Mouse (Mus musculus): ENCODE results near the gene Gm29776.

Gene Gm29776

DNA sequence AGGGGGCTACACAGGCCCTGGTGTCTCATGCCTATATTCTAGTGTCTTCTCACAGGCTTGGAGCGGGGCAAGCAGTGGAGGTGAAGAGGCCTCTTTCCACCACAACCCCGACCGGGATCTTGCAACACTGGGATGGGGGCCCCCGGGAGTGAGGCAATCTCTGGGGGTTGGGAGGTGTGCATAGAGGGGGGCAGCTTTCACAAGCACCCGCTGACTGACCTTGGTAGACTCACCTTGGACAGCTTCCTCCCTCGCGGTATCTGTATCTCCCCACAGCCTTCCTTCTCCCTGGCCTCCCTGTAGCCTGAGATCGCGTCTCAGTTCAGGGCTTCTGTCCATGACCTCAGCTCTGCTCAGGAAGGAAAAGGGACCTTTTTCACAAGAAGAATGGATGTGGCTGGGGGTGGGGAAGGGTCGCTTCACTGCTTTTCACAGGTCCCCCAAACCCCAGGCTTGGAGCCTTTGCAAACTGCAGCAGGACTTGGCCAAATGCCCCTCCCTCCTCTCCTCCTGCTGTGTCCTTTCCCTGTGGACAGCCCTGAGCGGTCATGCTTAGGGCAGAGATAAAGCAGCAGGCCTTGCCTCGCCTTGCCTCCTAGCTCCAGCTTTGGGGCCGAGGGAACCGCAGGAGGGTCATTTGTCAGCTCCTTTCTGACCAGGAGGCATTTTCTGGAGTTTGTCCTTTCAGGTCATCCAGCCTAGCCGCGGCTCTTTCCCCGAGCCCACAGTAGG is 8.1 kb upstream of the Gm29776 start:
- no peak for DNase-seq

DNA sequence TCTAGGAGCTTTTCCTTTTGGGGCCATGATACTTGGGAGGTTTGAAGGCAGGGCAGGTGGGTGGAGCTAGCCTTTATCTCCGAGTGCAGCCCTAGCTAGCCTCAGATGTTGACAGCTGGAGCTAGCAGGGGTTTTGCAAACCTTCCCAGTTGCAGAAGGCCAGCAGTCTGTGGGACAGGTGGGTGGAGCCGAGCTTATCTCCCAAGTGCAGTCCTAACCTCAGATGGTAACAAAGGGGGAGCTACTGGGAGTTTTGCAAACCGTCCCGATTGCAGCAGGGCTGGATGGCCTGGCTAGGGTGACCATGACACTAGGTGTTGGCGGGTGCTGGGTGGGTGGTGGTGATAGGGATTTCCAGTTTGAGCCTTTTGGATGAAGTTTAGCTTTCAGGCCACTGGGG is 7.2 kb upstream of the Gm29776 start:
- no peak for DNase-seq

DNA sequence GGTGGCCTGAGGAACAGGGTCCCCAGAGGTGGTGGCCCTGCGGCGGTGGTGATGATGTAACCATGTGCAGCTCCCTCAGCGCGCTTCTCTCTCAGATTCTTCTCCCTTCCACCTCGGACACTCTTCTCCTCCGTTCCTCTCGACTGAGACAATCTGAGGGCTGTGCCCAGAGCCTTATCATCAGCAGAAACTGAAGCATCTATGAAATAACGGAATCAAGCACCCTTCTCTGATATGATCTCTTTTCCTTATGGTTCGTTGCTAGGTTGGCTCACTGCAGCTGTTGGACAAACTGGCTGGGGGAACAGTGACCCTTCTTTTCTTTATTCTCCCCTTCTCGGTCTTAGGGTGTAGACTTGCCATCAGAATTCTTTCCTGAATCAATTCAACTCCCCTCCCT is 4.6 kb upstream of the Gm29776 start:
- no peak for DNase-seq

DNA sequence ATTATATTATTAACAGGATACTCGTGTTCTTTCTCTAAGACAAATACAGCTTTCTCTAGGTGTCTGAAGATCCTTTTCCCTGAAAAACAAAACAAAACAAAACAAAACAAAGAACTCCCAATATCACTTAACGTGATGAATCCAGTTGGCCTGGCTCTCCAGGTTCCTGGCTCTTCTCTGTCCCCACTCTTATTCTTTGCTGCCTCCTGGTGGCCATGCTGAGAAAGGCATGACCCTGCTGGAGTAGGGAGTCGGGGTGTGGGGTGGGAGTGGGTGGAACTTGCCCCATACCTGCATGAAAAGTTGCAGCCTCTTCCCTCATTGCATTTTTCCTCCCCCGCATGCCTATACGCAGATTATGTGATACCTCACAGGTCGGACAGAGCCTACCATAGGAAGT is 2.7 kb upstream of the Gm29776 start:
- peak; percentile 67 for DNase-seq

DNA sequence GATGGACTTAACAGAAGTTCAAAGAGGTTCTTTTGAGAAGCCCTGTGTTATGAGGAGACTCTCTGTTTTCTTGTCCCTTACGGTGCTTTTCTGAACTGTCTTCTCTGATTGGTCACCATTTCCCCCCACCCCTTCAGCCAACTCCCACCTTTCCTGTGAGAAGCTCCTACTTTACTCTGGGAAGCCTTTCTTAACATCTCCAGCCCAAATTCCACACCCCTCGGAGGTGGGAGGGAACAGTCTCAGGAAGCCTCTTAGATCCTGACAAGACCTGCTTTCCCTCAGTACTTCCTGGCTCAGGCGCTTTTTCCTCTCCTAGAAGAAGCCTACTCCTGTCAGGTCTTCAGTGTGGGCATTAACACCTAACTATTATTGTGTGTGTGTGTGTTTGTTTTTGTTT is 953 bp upstream of the Gm29776 start:
- DNase-seq = no peak

DNA sequence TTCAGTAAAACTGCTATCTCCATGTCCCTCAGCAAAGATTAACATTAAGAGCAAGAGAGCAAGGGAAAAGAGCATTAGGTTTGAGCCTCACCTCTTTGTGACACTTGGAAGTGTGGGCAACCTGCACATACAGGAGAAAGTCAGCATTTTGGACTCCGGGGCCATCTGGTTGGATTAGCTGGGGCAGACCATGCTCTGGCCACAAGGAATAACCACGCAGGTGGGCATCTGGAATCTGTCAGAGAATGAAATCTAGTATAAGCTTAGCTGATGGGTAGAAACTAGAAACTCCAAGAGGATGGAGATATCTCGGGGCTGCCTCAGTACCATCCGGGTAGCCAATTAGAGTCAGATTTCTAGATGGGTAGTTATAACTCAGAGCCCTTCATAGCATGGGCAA is 1.9 kb downstream of the Gm29776 start:
- DNase-seq = no peak

DNA sequence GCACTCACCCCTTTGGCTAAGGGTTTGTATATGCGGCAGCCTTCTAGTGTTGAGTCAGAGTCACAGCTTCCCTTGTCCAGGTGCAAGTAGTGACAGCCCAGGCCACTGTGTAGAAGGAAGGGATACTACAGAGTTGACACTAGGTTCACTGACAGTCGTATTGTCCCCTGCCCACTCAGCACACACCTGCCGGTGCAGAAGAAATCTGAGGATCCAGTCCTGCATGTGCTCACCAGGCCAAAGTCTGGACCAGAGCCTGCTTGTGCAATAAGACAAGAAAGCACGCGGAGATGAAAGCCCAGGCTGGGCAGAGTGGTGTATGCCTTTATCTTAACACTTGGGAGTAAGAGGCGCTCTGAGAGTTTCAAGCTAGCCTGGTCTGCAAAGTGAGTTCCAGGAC is 3.6 kb downstream of the Gm29776 start:
- no peak for DNase-seq

DNA sequence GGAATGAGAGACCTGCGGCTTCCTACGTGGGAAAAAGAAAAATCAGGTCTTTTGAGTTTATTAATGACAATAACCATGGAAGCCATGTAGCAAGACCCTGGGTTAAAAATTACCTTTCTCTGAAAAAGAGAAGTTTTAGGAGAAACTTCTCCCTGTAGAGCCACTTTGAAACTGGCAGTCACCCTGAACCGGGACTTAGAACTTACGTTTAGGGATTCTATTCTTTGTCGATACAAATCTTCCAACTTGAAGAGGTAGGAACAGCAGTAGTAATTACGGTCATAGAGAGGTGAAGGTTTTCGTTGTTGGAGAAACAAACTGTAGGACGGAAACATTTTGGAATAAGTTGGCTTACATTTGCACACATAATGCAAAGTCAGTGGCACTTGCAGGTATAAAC is 11.4 kb downstream of the Gm29776 start:
- DNase-seq = no peak

DNA sequence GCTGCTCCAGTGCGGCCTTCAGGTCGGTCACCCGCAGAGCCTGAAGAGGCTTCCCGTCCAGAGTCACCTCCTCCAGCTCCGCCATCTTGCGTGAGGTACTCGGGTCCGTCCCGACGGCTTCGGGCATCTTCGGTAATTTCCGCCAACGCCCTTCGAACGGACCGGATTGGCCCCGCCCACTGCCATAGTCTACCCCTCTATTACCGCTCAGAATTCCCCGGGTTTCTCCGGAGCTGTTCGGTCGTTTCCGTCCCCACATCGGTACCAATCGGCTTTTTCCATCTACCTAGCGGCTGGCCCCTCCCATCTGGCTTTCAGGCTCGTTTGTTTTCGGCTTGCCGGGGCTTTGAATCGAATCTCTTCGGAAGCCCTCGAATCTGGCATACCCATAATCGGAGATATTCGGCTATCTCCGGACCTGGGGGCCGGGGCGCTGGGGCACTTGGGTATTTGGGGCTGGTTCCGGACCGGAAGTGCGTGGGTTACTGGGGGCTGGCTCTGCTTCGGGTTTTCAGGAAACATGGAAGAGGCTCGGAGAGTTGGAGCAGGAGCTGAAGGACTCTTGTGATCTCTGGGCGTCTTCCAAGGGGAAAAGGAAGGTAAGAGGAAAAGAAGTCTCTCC is 12.0 kb downstream of the Gm29776 start, which contains the start of gene Acin1:
Gene Acin1, minus strand, starts transcription at position 410 of the 622 bp plus-strand sequence.
- DNase-seq = peak; percentile 100

DNA sequence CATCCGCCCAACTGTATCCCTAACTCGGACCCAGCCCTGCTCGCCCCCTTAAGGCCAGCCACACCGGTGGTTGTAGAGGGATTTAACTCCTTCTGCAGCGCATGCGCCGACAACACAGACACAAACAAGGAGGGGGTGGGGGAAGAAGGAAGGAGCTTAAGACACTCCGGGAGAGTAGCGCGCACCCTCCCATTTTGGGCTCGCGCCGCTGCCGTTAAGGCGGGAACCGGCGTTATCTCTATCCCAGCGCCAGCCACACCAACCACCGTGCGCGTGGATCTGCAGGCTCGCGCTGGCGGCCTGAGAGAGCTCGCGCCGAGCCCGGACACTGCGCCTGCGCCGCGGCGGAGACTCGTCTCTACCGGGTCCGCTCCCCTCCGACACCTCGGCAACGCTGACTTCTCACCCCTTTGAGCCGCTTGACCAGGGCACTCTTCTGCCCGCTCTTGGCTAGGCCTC is 12.5 kb downstream of the Gm29776 start, which contains the start of gene 1700123O20Rik:
Gene 1700123O20Rik, plus strand, starts transcription at position 154 of the 459 bp plus-strand sequence.
- DNase-seq = no peak

DNA sequence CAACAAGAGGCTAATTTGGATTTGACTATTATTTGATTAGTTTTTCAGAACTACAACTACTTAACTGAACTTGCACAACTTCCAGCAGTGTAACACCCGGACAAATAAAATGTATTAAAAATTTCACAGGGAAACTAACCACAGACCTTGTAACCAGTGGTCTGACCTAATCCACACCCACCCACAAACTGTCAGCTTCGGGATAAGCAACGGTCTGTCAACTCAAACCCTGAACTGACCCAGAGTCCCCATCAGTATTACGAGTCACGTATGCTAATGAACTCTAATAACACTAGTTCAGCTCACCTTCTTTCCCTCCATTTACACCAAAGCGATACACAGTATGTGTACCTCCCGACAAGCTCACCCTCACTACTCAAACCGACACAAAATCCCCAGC is 13.2 kb downstream of the Gm29776 start:
- DNase-seq = no peak

DNA sequence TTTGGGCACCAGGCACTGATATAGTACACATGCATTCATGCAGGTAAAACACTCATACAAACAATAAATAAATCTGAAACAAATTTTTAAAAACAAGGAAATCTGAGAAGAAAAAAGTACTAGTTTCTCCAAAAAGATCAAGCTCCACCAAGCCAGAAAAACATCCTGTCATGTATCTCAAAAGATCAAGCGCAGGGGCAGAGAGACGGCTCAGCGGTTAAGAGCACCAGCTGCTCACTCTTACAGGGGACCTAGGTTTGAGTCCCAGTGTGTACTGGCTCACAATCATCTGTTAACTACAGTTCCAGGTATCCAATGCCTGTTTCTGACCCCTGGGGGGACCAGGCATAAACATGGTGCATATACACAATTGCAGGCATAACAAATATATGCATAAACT is 16.2 kb downstream of the Gm29776 start:
- no peak for DNase-seq

DNA sequence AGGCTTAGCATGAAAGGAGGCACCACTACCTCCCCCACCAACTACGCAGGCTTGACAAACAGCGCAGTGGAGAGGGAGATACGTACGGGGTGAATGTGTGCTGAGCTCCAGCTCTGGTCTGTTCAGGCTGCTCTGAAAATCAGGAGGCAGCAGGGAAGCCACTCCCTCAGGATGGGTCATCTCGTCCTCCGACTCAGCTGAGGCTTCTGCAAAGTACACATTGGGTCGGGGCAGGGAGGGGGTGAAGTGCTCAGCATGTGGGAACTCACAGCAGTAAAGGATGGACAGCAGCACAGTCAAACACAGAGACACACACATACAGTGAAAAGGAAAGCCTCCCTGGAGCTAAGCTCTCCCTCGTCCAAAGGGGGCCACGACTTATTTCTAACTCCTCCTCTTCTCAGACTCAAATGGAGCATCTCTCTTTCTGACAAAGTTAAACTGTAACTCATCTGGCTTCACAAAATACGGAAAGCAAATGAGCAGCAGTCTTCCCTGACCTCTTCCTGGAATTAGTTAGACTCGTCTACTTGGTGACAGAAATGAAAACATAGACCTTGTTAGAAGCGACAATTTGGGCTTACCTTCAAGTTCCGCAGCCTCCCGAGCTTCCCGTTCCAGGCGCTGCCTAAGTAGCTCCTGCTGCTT is 19.9 kb downstream of the Gm29776 start:
- DNase-seq = no peak

DNA sequence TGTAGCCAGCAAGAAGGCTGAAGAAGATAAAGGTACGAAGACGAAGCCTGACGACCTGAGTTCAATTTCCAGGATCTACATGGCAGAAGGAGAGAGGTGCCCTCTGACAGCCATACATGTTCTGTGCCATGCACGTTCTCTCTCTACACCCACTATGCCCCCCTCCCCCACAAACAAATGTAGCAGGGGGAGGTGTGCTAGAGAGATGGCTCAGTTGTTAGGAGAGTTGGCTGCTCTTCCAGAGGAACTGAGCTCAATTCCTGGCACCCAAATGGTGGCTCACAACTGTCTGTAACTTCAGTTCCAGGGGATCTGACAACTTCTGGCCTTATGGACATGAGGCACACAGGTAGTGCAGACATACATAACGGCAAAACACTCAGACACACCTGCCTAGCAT is 22.3 kb downstream of the Gm29776 start:
- DNase-seq = no peak

DNA sequence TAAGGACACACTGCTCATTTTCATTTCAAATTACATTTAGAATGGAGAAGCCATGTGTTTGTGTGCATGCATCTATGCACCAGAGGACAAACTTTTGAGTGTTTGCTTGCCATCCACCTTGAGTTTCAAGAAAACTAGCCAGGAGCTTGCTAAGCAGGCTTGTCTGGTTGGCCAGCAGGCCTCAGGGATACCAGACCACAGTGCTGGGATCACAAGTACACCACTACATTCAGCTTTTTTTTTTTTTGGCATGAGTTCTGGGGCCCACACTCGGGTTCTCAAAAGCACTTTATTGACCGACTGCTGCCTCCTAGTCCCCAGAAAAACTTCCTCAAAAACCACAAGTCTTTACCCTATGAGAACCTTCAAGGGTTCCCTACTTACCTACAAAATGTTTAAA is 24.3 kb downstream of the Gm29776 start:
- no peak for DNase-seq

DNA sequence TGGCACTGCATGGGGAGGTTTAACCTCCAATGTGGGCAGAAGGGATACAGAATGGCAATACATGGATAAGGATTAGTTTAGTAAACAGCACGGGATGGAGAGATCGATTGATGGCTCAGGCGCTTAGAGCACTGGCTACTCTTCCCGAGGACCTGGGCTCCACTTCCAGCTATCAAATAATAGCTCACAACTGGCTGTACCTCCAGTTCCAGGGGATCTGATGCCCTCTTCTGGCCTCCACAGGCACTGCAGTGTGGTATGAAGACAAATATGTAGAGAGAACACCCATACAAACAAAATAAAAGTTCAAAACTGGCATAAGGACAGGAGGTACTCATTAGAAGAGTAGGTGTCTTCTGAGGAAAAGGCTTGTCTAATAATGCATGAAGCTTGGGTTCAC is 29.3 kb downstream of the Gm29776 start:
- no peak for DNase-seq

DNA sequence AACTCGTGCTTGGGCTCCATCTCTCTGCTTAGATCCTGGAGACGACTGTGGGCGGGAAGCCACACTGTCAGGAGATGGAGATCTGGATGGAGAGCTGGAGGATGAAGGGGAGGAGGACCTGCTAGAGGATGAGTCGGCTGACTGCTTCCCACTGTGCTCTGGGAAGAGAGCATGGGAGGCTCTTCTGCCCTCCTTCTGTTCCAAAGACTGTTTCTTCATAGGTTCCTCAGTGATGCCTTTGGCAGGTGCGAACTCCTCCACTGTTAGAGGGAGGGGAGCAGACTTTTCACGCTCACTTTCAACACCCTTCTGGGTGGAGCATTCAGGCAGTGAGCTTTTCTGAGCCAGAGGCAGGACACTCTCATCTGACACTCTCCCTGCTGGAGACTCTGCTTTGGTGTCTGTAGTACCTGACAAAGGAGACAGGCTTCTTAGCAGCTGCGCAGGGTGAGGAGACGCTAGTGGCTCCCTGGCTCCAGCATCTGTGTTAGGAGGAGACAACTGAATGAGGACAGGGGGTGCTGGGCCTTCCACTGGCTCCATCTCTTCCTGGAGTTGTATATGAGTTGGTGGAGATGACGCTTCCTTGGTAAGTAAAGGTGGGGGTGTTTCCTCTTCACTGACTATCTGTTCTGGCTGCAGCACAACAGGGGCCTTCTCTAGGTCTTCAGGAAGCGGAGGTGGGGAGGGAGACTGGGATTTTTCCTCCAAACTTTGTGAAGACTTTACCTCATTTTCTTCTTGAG is 34.0 kb downstream of the Gm29776 start:
- DNase-seq = peak; percentile 33

DNA sequence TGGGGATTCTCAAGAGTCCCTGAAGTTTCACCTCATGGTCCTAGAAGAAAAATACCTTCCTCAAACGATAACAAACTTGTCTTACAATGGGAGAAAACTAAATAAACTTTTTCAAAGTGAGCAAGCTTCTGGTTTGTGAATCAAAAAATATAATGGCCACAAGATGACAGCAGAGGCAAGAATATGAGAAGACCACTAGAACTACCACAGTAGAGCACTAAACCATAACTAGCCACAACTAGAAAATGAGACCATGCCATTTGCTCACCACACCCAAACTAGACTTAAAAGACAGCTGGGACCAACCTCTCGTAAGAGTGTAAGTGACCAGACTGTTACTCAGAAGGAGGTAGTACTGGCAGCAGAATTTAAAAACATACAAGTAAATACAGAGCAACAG is 38.6 kb downstream of the Gm29776 start:
- no peak for DNase-seq

DNA sequence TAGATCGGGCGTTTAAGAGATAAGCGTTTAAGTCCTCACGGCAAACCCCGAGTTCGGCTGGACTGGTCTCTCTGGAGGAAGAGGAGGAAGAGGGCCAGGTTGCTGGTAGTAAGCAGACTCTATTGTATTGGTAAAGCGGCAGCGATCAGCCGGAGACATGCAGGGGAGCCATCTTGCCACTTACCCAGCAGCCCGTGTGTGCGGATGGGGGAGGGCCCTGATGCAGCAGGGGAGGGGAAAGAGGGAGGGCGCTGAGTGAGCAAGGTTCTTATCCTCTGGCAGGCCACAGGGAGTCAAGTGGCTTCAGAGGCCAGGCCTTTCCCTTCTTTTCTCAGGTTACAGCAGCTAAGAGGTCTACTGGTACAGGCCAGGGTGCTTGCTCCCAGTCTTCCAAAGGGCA is 45.1 kb downstream of the Gm29776 start:
- peak; percentile 86 for DNase-seq

DNA sequence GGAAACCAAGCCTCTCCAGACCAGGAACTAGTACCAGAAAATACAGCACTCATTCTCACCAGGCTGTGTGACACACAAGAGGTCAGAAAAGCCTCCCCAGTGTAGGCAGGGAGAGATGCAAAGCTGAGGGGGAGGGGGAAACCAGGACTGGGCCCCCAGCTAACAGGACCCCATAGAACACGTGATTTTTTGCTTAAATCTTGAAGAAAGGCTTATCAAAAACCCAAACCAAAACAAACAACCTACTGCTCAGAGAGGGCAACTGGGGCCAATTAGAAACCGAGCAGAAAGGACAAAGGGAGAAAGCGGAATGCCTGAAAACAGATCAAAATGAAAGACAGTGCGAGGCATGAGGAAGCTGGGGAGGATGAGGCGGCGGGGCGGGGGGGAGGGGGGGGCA is 45.8 kb downstream of the Gm29776 start:
- DNase-seq = no peak

DNA sequence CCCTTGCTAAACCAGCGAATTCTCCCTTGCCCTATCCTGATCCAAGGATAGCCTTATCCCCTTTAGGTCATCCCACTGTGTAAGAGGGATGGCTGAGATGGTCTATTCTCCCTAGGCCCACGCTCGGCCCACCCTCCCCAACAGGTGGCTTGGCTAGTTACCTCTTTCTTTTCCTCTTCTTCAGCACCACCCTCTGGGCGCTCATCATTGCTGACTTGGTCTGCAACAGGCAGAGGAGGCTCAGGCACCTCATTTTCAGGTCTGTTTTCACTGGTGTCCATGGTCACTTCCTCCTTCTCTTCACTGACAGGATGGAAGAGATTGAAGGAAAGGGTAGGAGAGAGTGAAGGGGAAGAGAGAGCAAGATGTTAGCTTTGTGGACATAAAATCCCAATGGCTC is 47.1 kb downstream of the Gm29776 start:
- DNase-seq = no peak

DNA sequence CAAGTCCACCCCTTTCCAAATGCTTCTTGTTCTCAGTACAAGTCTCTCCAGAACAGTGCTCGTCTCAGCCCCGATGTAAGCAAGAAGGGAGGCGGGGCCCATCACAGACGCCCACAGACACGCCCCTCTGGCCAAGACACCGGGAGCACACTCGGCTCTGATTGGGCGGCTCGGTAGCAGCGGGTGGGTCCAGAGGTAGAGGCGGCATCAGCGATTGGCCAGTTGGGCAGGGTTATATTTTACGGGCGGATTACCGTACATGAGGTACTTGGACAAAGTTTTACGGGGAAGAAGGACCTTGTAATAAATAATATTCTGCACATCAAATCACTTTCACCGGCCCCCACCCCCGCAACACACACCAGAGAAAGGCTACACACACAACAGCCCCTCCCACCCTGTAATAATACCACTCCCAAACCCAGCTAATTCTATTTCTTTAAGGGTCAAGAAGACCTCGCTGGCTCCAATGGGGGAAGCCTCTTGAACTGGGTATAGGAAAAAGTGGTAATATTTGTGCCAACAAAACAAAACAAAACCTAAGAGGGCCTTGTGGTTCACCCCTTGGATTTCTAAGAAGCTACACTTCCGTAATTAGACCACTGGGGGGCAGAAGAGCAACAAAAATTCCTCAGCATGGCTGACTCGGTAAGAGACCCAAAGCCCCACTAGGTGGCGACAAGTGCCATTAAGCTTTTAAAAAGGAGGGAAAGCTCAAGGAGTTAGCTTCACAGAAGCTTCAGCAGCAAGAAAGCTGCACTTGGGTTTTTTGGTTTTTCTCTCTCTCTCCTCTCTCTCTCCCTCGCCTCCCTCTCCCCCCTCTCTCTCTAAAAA is 47.8 kb downstream of the Gm29776 start:
- DNase-seq = peak; percentile 85

All from cerebellum, adult 9-11 months (tissue).